Mouse (Mus musculus) heart, adult 10 weeks (tissue): Measurements from ENCODE around the gene Pabpc6. TPM values are rescaled to one million over a fixed set of nuclear protein-coding genes. Genes with fewer than 3 reads are reported as not detected.

Experiments
- polyA plus RNA-seq: library from polyadenylated mRNA; stranded (reverse); fragments of 350-450 nt; fragmentation: Illumina TruSeq; extraction: RNeasy Lipid Tissue Mini Kit (QIAGEN cat#74804); gene quantifications from one replicate; pipeline ENCODE4 v1.2.3, GENCODE M21; 2014; ENCODE audit warnings: low read depth, low replicate concordance

The Pabpc6 gene
- not detected for polyA plus RNA-seq

GRCm38 (mm10) chr17:9669283-9669905 lies at the start of gene Pabpc6:
Pabpc6 (minus strand) TSS chr17:9669717.

Other genes with a start within 250 kb of the Pabpc6 start
- not detected for gene Gm17728, start 247.7 kb downstream of the Pabpc6 start, polyA plus RNA-seq